Mouse (Mus musculus) CD4-positive, CD25-positive, alpha-beta regulatory T cell, adult 4 months (primary cell): ENCODE results near the gene Itpr2. TPM values are rescaled to one million over a fixed set of nuclear protein-coding genes. Genes with fewer than 3 reads are reported as not detected.

Experiments used
- ATAC-seq: one replicate; pipeline ENCODE4 v1.8.0; 2017
- polyA plus RNA-seq, 2 experiments: library from polyadenylated mRNA; unstranded; fragments of 100-300 nt; shearing (Covaris generic); gene quantifications; one replicate each; pipeline ENCODE4 v1.2.1; 2017

Gene Itpr2
- polyA plus RNA-seq, 2 experiments from 2014 or later: 69.7 to 84.1 TPM

DNA sequence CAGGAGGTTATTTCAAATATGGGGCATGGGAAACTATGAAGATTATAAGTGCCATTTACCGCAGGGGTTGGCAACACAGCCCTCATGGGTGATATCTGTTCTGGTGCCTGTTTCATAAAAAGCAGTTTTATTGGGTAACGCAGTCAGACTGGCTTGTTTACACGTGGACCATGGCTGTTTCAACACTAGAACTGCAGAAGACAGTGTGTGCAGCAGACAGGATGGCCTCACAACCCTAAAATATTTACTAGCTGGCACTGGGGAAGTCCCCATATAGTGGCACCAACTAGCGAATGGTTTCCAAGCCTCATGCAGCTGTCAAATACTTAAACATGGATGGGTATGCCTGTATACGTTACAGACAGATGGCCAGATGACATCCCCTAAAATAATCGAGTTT, 290.8 kb downstream of the Itpr2 start:
- ATAC-seq: no peak

DNA sequence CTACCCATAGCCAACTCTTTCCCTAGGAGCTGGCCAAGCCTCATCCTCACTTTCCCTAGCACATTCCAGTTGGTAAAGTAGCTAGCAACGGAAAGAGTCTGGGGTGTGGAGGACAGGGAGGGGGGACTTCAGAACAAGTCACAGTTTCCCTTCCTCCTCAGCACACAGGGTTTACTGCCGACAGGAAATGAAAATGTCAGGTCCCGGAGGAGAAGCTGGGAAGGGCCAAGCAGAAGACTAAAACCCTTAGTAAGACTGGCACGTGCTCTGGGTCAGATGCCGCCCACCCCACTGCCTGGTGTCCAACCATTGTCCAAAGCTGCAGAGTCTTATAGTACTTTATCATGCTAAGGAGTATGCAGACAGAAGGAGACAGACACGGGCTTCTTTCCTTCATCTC, 293.0 kb downstream of the Itpr2 start:
- no peak for ATAC-seq

DNA sequence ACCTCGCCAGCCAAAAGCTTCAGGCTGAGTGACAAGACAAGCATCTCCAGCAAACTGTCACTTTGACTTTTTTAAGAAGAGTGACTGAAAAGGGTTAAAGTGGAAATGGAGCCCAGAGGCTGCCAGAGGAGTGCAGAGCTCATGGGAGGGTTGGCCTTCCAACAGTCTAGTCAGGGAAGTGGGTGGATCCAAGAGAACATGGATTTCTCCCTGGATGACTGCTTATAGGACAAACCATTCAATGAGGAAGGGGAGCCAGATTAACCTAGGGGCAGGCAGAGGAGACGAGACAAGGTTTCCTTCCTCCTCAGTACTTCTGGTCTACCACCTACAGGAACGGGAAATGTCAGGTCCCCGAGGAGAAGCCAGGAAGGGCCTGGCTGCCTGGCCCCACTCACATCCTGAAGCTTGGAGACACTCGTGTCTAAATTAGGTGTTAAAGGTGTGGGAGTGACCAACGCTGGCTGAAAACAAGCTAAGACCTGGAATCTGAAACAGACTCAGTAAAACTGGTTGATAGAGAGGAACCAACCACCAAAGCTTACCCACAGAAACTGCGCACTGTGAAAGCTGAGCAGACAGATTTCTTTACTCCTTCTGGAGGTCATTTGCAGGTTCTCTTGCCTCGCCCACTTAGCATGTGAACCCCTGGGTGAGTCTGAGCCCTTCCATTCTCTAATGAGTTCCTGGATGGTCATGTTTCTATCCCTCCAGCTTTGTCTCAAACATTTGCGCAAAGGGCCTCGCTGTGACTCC, 294.6 kb downstream of the Itpr2 start:
- no peak for ATAC-seq

- no peak for ATAC-seq
Measured at GRCm38 (mm10) chr6:146205136-146205535, 296.9 kb downstream of the Itpr2 start.

DNA sequence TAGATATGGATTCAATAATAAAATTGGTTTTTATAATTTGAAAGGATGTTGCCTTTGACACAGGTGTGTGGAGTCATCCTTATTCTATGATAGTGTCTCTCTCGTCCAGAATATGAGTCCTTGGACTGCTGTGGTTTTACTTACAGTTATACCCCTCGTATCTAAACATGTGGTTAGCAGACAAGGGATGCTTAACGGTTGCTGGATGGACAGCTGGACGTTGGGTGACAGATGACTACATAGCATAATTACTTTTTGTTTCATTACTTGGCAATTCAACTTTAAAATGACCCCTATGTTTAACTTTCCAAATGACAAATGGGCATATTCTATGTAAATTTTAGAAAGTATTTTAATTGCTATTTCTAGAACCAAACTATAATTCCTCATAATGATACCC, 297.6 kb downstream of the Itpr2 start:
- no peak for ATAC-seq

DNA sequence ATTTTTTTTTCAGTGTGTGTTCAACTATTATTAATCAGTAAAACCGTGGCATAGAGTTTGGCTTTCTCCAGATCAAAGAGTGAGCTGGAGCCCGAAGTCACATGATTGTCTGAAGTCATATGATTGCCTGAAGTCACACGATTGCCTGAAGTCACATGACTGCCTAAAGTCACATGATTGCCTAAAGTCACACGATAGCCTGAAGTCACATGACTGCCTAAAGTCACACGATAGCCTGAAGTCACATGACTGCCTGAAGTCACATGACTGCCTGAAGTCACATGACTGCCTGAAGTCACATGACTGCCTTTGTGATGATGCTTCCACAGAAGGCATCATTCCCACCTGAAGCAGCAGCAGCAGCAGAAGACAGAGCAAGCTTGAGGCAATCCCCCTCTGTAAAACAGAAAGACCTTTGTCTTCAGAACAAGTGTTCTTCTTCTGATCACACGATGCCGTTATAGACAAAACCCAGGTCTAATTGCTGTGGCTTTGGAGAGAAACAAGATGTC, 304.1 kb downstream of the Itpr2 start:
- ATAC-seq: no peak

GRCm38 (mm10) chr6:146196701-146197100, 305.3 kb downstream of the Itpr2 start:
- ATAC-seq: no peak

DNA sequence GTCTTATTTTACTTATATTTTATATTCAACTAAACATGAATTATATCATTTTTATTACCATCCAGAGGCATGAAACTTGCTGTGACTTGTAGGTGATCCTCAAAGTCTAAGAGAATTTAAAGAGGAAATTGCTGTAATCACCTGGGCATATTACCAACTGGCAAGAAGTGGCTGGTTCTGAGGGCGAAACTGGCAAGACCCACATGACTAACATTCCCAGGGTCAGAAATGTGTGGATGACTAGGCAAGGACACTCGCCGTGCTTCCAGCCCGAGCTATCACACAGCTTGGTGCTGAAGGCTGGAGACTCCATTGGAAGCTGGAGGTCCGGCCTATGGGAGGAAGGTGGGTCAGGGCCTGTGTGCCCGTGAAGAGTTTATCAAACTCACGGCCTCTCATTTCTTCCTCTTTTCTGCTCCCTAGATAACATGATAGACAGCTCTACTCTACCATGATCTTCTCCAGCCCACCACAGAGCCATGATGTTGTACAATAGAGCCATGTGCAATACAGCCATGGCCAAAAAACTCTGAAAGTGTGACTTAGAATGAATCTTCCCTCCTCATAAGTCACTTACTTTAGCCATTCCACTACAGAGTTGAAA, 306.1 kb downstream of the Itpr2 start:
- ATAC-seq: no peak

DNA sequence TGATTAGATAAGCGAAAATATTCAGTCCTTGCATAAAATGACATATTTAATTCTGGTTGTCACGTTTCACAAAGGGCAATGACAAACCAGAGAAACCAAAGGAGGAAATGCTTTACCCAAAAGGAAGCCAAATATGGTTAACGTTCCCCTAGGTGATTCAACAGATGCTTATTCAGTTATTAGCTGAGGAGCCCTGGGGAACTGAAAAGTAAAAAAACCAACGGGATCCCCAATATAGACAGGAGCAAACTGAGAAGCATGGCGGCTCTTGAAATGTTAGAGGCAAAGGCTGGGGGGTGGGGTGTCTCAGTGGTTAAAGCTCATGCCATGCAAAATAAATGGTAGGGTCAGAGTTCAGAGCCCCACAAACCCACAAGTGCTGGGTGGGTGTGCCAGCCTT, 310.1 kb downstream of the Itpr2 start:
- ATAC-seq: no peak

DNA sequence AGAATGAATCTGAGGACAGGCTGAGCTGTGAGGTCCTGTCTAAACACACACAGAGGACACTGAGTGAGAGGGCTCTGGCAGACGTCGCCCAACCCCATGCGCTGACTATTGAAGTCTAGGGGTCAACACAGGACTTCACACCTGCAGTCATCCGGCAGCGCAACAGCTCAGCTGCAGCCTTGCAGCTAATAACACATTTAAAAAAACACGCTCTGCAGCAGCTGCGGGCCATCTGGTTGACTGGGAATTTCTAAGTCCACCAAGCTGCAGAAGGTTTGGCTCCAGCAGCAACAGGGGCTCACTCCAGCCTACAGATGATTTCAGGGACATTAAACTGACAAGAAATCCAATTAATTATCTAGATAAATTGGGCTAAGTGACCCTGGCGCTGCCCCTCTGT, 312.0 kb downstream of the Itpr2 start:
- ATAC-seq: no peak

DNA sequence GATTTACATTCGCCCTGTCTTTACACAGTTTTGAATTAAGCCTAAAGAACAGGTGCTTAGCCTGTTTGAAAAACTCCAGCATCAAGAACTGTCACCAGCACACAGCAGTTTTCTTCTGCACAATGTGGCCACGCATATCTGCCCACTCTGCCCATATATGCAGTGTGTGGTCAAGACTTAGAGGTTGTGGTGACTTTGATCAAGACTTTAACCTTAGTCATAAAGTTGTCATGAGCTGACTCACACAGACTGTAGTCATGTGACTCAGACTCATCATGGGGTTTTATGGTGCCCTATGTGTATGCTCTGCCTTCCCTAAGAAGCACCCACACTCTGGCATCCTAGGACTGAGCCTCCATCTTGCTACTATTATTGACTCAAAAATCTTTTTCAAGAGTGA, 316.5 kb downstream of the Itpr2 start:
- ATAC-seq: peak; percentile 70

GRCm38 (mm10) chr6:146184771-146185170, 317.3 kb downstream of the Itpr2 start:
- ATAC-seq: no peak

DNA sequence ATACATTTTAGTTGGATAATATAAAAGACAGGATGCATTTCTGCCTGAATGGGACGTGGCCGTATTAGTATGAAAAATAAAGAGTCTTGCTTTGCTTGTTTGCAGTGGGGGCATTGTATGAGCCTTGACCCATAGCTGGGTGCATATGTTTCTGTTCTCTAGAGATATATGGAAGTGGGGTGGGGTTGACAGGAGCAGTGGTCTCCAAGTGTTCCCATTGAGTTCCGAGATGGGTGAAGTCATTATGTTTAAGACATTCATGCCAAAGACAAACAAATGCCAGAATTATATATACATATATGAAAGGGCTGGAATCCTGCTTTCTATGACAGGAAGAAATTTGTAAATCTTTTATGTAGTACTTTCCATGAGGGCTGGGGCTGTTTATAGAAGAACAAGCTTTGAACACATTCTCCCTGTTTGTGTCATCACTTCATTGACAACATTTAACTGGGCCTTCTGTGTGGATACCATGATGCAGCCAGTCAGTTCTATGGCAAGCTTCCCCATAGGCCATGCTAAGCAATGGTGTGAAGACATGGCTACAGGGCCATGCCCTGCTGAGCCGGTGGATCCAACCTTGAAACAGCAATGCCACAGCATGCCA, 327.3 kb downstream of the Itpr2 start:
- ATAC-seq: no peak

- no peak for ATAC-seq
Measured at GRCm38 (mm10) chr6:146170603-146171051, 331.4 kb downstream of the Itpr2 start.

DNA sequence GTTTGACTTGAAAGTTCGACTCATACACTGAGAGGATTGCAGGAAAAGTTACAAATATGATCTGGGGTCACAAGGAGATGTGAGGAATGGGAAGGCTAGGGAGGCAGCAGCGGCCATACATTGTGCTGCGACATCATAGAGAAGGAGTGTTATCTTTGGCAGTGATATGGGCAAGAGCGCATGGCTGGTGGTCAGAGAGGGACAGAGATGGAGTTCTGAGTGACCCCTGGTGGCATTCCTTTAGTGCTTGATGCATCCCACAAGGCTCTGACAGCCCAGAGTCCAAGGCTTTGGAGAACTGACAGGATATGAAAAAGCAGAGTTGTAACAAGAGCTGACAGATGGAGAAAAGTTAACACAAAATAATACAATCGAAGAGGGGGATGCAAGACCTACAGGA, 334.8 kb downstream of the Itpr2 start:
- ATAC-seq: no peak

DNA sequence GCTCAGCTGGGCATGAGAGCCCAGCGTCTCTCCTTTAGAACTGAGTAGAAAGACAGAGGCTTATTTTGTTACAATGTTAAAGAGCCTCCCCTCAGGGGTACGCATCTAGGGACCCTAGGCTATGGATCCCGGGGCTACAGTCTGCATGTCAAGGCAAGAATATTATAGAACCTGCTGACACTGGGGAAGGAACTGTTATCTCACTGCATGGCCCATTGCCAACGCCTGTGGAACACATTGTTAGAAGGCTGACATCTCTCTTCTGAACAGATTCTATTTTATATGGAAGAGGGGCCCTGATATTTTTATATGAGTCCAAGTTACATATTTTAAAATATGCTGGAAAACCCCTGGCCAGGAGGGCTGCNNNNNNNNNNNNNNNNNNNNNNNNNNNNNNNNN, 342.4 kb downstream of the Itpr2 start:
- no peak for ATAC-seq

- no peak for ATAC-seq
Measured at GRCm38 (mm10) chr6:146158717-146159116, 343.3 kb downstream of the Itpr2 start.

DNA sequence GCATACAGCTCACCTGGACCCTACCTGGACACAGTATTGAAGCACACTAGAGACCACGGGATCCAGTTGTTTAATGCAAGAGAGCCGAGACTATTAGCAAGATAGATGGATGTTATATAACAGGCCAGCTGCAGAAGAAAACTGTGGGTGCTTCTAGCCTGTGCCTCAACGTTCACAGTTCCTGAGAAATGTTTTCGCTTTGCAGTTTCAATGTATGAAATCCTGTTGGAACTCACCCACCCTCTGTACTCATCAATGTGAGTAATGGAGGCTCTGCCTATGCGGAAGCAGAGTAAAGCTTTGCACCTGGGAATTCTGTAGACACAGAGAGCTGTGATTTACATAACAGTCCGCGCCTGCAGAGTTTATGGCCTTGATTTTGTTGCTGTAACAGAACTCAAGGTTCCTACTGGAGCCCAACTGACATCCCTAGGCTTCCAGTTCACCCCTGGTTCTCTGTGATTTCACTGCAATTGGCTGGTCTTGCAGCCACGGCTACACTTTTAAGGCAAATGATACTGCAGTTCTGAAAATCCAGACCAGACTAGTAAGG, 344.0 kb downstream of the Itpr2 start:
- no peak for ATAC-seq

- ATAC-seq: no peak
Measured at GRCm38 (mm10) chr6:146157099-146157498, 344.9 kb downstream of the Itpr2 start.

- no peak for ATAC-seq
Measured at GRCm38 (mm10) chr6:146156536-146156935, 345.5 kb downstream of the Itpr2 start.

GRCm38 (mm10) chr6:146155156-146155734, 346.8 kb downstream of the Itpr2 start:
- no peak for ATAC-seq

GRCm38 (mm10) chr6:146152843-146153242, 349.2 kb downstream of the Itpr2 start:
- no peak for ATAC-seq

DNA sequence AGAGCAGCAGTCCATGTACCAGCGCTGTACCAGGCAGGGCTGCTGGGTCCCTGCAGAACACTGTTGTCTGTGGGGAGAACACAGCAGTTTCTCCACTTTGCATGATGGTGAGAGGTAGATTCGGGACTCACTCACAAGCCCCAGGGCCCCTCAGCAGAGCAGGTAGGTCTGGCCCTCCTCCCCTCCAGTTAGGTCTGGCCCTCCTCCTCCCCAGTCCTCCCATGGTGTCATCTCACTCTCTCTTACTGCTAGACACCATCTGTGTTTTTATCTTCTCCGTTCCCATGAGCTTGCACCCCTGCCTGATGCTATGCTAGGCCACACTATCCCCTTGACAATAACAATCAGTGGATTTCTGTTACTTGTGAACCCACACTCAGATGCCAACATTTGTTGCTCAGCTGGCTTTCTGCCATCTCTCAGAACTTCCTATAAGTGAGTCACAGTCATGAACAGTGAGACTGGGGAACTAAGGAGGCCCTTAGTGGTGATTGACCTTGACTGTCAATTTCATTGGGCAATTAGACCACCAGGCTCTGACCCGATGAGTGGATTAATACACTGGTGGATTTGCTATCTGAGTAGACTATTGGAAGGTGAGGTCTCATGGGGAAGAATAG, 360.9 kb downstream of the Itpr2 start:
- no peak for ATAC-seq
